Mouse (Mus musculus) bone marrow macrophage, adult 2 months (primary cell): Measurements from ENCODE around the gene Hs1bp3.

Experiments
- CTCF ChIP-seq: IDR thresholded peaks from 2 replicates; pipeline ENCODE4 v1.5.1; 2012; ENCODE audit warnings: low read depth, mild to moderate bottlenecking, low read length, moderate library complexity
- POLR2A ChIP-seq: IDR thresholded peaks from 2 replicates; pipeline ENCODE4 v1.6.1; 2012; ENCODE audit warnings: mild to moderate bottlenecking, low read depth, low read length, borderline replicate concordance

DNA sequence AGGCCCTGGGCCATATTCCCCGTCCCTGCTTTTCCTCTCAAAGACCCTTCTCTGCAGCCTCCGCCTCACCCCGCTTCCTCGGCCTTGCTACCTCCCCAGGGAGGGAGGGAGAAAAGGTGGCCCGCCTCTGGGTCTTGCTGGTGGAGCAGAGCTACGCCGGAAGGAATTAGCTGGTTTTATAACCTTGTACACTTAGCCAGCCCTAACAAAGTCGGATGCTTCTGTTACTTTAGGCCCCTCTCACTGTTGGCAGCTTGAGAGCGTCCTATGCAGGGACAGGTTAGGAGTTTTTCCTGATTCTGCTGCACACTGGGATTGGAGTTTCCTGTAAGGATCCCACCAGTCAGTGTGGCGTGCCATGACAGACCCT is 13.1 kb upstream of the Hs1bp3 start:
- no peak for TF ChIP-seq CTCF
- no peak for TF ChIP-seq POLR2A
